Mouse (Mus musculus) lung, postnatal 36 days (tissue): Measurements from ENCODE around the gene Zfp358.

Source experiments
- DNase-seq: peaks from one replicate; pipeline ENCODE4 v3.0.0; 2022; ENCODE audit warnings: mixed read lengths

Gene Zfp358

GRCm38 (mm10) chr8:3500235-3501090 lies 7.5 kb downstream of the Zfp358 start, which contains the start of gene Mcoln1:
Gene Mcoln1 (plus strand): TSS chr8:3500457.
- DNase-seq: peak; percentile 99

DNA sequence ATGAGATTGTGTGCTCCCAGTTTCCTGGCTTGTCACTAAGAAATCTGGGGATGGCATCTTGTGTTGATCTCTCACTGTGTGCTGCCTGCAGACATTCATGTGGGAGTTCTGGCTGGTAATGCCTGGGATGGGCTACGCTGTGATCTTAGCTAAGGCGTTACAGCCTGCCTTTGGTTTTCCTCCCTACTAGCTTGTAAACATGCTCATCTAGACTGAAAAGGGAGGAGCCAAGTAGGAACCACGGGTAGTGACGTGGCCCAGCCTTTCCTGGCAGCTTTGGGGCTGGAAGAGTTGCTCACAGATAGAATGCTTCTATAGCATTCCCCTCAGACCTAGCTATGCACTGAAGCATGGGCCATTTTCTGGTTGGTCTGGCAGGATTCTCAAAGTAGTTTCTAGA lies 9.3 kb downstream of the Zfp358 start:
- no peak for DNase-seq

DNA sequence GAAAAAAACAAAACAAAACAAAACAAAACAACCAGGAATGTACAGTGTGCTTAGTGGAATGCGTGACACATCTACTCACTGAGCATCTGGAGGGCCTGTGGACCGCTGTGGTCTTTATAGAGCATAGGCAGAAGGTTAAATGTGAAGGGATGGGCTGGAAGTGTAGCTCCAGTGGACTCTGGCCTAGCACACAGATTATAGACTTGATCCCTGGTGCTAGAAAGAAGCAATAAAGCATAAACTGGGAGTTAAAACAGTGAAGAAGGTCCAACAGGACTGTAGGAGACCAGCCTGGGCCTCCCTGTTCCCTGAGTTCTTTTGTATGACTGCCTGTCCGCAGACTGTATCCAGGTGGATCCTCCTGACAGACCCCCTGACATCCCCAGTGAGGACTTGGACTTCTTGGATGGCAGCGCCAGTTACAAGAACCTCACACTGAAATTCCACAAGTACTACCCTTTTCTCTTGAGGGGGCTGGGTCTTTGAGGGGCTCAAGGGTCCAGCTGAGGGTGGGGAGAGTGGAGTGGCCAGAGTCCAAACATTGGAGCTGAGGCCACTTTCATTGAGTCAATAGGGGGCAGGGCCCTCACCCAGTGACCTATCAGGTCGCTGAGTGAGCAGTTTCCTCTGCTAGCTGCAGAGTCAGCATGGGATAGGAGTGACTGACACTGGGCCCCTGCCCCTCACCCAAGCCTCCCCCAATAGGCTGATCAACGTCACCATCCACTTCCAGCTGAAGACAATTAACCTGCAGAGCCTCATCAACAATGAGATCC lies 15.2 kb downstream of the Zfp358 start:
- DNase-seq: no peak

DNA sequence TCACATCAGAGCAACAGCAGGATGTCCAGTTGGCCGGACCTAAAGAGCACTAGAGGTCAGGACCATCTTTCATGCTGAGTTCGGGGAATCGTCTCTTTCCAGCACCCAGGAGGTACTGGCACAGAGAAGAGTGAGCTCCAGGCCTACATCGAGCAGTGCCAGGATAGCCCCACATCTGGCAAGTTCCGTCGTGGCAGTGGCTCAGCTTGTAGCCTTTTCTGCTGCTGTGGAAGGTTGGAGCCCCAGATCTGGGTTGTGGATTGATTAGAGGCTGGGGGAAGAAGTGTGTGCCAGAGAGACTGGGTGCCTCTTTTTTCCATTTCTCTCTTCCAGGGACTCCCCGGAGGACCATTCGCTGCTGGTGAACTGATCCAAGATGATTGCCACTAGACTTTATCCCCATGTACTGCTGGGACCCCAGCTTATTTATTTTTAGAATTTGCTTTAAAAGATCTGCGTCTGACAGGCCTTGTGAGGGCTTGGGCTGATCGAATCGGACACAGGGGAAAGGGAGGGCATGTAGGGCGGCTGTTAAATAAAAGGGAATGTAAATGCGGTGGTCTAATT lies 21.8 kb downstream of the Zfp358 start:
- no peak for DNase-seq

- peak; percentile 96 for DNase-seq
Measured at GRCm38 (mm10) chr8:3515260-3515671, 22.3 kb downstream of the Zfp358 start, which contains the start of gene Pnpla6. Gene Pnpla6 (plus strand): TSS chr8:3515384.

DNA sequence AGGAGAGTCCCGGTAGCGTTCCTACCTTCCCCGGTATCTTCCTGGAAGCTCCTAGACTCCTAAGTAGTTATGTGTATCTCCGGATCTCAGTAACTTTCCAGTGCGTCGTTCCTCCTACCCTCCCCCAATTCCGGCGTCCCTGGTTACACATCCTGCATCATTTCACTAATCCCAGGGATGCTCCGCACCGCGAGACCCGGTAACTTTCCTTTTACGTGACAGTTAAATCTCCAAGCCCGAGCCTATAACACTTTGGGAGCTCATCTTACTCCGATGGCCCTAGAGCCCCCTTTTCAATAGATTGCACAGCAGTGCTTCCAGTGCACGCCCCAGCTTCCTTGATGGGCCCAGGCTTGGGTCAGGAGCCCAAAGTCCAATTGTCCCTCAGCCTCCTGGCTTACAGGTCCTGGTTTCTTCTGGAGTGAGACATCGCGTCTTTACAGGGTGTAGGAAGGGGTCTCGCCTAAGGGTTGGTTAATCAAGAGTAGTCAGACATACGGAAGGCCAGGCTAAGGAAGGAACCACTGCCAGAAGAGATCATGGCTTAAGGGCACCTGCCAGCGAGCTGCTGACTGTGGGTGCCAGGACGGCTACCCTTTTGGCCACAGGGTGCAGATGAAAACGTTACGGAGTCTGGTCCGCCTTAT lies 23.0 kb downstream of the Zfp358 start:
- DNase-seq: peak; percentile 66

DNA sequence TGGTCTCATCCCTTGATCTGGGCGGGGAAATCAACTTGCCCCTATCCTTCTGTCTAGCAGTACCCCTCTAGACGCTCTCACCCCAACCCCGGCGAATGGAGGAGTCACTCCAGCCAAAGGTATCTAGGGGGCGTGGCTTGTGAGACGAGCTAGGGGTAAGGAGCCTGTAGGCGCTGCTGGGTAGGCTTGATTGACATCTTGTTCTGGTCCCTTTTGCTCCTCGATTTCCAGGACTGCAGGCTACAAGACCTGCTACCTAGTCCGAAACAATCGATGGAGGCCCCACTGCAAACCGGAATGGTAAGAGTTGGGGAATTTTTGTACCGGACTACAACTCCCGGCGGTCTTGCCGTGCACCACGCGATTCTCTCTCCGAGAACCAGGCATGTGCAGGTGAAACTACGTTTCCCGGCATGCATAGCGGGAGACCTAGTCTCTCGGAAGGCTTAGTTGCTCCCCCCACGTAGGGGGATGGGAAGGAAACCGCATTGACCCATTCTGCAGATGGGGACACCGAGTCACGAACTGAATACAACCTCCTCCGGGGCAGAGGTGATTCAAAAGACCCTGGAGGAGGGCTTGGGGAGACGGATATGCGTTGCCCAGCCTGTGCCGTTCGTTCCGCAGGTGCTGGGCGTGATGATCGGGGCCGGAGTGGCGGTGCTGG lies 23.6 kb downstream of the Zfp358 start:
- DNase-seq: peak; percentile 98

GRCm38 (mm10) chr8:3517117-3517495 lies 24.2 kb downstream of the Zfp358 start:
- peak; percentile 32 for DNase-seq

DNA sequence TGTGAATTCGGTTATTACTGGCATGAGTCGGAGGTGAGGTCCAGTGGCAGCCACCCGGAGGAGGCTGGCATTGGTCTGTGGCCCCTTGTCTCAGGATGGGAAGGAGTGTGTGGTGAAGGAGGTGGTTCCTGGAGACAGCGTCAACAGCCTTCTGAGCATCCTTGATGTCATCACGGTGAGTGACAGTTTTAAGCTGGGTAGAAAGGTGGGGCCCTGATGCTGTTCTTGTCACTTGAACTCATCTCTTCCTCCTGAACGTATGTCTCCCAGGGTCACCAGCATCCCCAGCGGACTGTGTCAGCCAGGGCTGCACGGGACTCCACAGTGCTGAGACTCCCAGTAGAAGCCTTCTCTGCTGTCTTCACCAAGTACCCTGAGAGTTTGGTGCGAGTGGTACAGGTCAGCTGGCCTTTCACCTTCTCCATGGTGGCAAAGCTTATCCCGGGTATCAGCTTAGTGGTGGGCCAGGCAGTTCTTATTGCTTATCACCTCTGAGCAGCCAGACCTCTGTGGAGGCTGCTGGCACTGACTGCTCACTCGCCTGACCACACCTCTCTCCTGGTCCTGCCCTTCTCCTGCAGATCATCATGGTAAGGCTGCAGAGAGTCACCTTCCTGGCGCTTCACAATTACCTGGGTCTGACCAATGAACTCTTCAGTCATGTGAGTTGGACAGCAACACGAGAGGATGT lies 29.2 kb downstream of the Zfp358 start:
- no peak for DNase-seq

DNA sequence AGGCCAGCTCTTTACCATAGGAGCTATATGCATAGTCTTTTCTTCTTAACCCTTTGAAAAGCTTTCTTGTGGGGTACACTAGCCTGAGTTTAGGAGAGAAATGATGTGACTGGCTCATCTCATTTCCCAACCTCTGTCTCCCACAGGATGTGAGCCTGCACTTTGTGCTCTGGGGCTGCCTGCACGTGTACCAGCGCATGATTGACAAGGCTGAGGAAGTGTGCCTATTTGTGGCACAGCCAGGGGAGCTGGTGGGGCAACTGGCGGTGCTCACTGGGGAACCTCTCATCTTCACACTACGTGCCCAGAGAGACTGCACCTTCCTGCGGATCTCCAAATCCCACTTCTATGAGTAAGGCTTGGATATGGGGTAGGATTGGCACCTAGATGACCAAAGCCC lies 37.9 kb downstream of the Zfp358 start:
- no peak for DNase-seq

GRCm38 (mm10) chr8:3531936-3532335 lies 39.0 kb downstream of the Zfp358 start:
- no peak for DNase-seq

GRCm38 (mm10) chr8:3536053-3536841 lies 43.3 kb downstream of the Zfp358 start:
- peak; percentile 31 for DNase-seq

DNA sequence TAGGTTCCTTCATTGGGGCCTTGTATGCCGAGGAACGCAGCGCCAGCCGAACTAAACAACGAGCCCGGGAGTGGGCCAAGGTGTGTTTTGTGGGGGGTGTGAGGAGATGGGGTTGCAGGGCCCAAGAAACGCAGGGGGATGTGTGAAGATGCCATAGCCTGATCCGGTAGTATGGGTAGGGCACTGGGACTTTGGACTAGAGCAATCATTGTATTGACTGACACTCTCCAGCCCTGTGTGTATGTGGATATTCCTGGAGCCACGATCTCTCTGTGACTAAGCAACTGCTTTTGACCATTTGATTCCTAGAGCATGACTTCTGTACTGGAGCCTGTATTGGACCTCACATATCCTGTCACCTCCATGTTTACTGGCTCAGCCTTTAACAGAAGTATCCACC lies 44.0 kb downstream of the Zfp358 start:
- DNase-seq: no peak

DNA sequence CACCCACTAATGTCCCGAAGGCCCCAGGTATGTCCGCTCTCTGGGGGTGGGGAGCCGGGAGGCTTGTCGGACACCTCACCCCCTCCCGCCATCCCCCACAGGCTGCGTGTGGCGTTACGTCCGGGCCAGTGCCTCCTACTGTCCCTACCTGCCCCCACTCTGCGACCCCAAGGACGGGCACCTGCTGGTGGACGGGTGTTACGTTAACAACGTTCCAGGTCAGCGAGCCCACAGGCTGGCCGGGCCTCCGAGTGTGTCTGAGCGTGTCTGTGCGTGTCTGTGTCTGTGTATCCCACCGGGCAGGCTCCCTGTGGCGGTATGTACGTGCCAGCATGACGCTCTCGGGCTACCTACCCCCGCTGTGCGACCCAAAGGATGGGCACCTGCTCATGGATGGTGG lies 44.7 kb downstream of the Zfp358 start:
- no peak for DNase-seq

- DNase-seq: no peak
Measured at GRCm38 (mm10) chr8:3539146-3539545, 46.2 kb downstream of the Zfp358 start.

DNA sequence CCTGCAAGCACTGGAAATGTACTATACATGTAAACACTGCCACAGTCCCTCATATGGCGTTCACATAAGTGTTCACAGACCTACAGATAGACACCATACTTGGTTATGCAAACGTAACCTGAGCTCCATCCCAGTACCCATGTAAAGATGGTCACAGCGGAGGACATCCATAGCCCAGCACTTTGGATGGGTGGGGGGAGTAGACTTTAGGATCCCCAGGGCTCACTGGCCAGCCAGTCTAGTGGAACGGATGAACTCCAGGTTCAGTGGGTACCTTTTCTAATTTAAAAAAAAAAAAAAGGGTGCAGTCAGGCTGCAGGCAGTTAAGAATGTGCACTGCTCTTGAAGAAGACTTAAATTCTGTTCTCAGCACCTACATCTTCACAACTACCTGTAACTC lies 47.1 kb downstream of the Zfp358 start:
- DNase-seq: no peak

DNA sequence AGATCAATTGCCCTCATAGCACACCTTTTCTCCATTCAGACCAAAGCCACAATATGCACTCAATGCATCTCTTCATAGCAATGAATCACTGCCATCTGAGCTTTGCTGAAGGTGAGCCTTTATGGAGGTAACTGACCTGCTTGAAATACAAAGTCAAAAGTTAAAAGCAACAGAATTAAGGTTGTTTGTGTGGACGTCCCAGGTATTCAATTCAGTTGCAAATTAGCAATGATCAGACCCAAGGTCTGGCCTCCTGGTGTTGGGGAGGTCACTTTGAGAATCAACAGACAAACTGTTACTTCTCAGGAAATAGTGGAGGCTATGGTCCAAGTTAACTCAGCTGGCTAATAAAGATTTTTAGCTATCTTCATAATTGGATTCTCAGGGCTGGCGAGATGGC lies 53.6 kb downstream of the Zfp358 start:
- DNase-seq: no peak
